Mouse (Mus musculus) kidney, adult 2 months (tissue): ENCODE measurements around the gene H2-T3. TPM values are rescaled to one million over a fixed set of nuclear protein-coding genes. Genes with fewer than 3 reads are reported as not detected.
"Not testable (repeated sequence)": the region's sequence is repeated elsewhere in the genome, so short reads cannot be mapped to it uniquely, and the experiment has no call there.

Source experiments
- DNase-seq: peaks from one replicate; pipeline ENCODE4 v3.0.0; 2021
- H3K27ac ChIP-seq: fragments of 200-500 bp; 2 replicates; pipeline ENCODE4 v1.5.1; 2012; ENCODE audit warnings: low read depth, low read length, control low read depth, inconsistent platforms; ENCODE audit not compliant: insufficient read depth
- H3K27me3 ChIP-seq: fragments of 200-500 bp; replicated peaks from 2 replicates; pipeline ENCODE4 v1.6.1; 2012; ENCODE audit warnings: mild to moderate bottlenecking, moderate library complexity, low read length, inconsistent platforms; ENCODE audit not compliant: control insufficient read depth, insufficient read depth
- H3K36me3 ChIP-seq: fragments of 200-500 bp; 2 replicates; pipeline ENCODE4 v1.6.1; 2012; ENCODE audit warnings: mild to moderate bottlenecking, moderate library complexity, low read length, inconsistent platforms; ENCODE audit not compliant: control insufficient read depth, insufficient read depth
- H3K4me1 ChIP-seq: fragments of 200-500 bp; 2 replicates; pipeline ENCODE4 v1.6.1; 2011; ENCODE audit warnings: low read length; ENCODE audit not compliant: control insufficient read depth, insufficient read depth
- H3K4me3 ChIP-seq: fragments of 200-500 bp; 2 replicates; pipeline ENCODE4 v1.5.1; 2011; ENCODE audit warnings: mild to moderate bottlenecking, low read depth, low read length, control low read depth; ENCODE audit not compliant: insufficient read depth
- CTCF ChIP-seq: fragments of 200-500 bp; conservative IDR thresholded peaks from 2 replicates; pipeline ENCODE4 v1.5.1; 2011; ENCODE audit warnings: low read depth, mild to moderate bottlenecking, control low read depth, low read length, moderate library complexity, mixed read lengths; ENCODE audit not compliant: insufficient read depth, insufficient read length
- POLR2A ChIP-seq: fragments of 200-500 bp; IDR thresholded peaks from one replicate; pipeline ENCODE4 v1.6.1; 2011; ENCODE audit warnings: low read depth, low read length, control low read depth
- WGBS: fragments of 180-500 bp; shearing (Covaris S2); methylation state at CpG from one replicate; pipeline ENCODE4 v1.1.7; 2018; 5-methylcytosine and 5-hydroxymethylcytosine counted together
- polyA plus RNA-seq: library from polyadenylated mRNA; depleted of rRNA; stranded (reverse); fragments of >200 nt; gene quantifications from 2 replicates; pipeline ENCODE4 v1.2.3, GENCODE M21; 2012; rRNA removed

H2-T3 gene
- polyA plus RNA-seq: not detected in 2 replicates

GRCm38 (mm10) chr17:36190169-36190507 is at the start of gene H2-T3:
Gene H2-T3, minus strand, starts transcription at chr17:36190287.
- WGBS: 68% methylated on average over 2 of the region's 2 CpGs
- H3K27ac ChIP-seq: no peak within 1 kb of the TSS
- TF ChIP-seq POLR2A (no peak), CTCF (no peak)
- no peak for DNase-seq
- H3K4me3 ChIP-seq: no peak within 1 kb of the TSS
- H3K27me3 ChIP-seq: no peaks in the 10 kb centered on the region
- H3K4me1 ChIP-seq: no peaks in the 10 kb centered on the region
- H3K36me3 ChIP-seq: no peaks in the 10 kb centered on the region

GRCm38 (mm10) chr17:36237321-36237921 is 47.3 kb upstream of the H2-T3 start:
- no peaks in the 10 kb centered on the region for H3K36me3 ChIP-seq
- no peaks in the 10 kb centered on the region for H3K4me1 ChIP-seq
- peak; percentile 15 for DNase-seq
- H3K4me3 ChIP-seq: peak overlapping the region; percentile 1; the same call in 1 of the 2 replicates
- 5% methylated on average over 27 of the region's 27 CpGs for WGBS
- H3K27me3 ChIP-seq: no peaks in the 10 kb centered on the region
- TF ChIP-seq CTCF: no peak
- no peak for TF ChIP-seq POLR2A
- no peak overlapping the region for H3K27ac ChIP-seq

- H3K36me3 ChIP-seq, H3K27me3 ChIP-seq, H3K27ac ChIP-seq, H3K4me1 ChIP-seq, H3K4me3 ChIP-seq: not testable (repeated sequence)
- peak; percentile 50 for DNase-seq
- WGBS: 13% methylated on average over 8 of the region's 9 CpGs
Measured at GRCm38 (mm10) chr17:36235300-36235699, 45.2 kb upstream of the H2-T3 start.

- 83% methylated on average over 5 of the region's 5 CpGs for WGBS
- Histone ChIP-seq H3K4me1 (no peaks in the 10 kb centered on the region), H3K4me3 (no peak overlapping the region), H3K27me3 (no peaks in the 10 kb centered on the region), H3K36me3 (no peaks in the 10 kb centered on the region), H3K27ac (no peak overlapping the region)
- no peak for DNase-seq
- TF ChIP-seq POLR2A: no peak
- no peak for TF ChIP-seq CTCF
Measured at GRCm38 (mm10) chr17:36233572-36233971, 43.5 kb upstream of the H2-T3 start.

- H3K36me3 ChIP-seq: no peaks in the 10 kb centered on the region
- no peak overlapping the region for H3K4me3 ChIP-seq
- no peaks in the 10 kb centered on the region for H3K27me3 ChIP-seq
- H3K27ac ChIP-seq: no peak overlapping the region
- no peaks in the 10 kb centered on the region for H3K4me1 ChIP-seq
- TF ChIP-seq POLR2A (no peak), CTCF (peak; percentile 62)
- peak; percentile 70 for DNase-seq
- WGBS: 14% methylated on average over 36 of the region's 36 CpGs
Measured at GRCm38 (mm10) chr17:36231318-36231717, 41.2 kb upstream of the H2-T3 start.

GRCm38 (mm10) chr17:36229046-36229445 is 39.0 kb upstream of the H2-T3 start:
- Histone ChIP-seq H3K27me3 (no peaks in the 10 kb centered on the region), H3K4me3 (no peak overlapping the region), H3K4me1 (no peaks in the 10 kb centered on the region), H3K27ac (no peak overlapping the region), H3K36me3 (no peaks in the 10 kb centered on the region)
- TF ChIP-seq CTCF (no peak), POLR2A (no peak)
- 11% methylated on average over 4 of the region's 5 CpGs for WGBS
- no peak for DNase-seq

- TF ChIP-seq POLR2A (no peak), CTCF (no peak; the same call in 1 of the 2 replicates)
- DNase-seq: peak; percentile 31
- Histone ChIP-seq H3K36me3 (no peaks in the 10 kb centered on the region), H3K4me3 (no peak overlapping the region), H3K27ac (no peak overlapping the region), H3K4me1 (no peaks in the 10 kb centered on the region), H3K27me3 (no peaks in the 10 kb centered on the region)
- WGBS: 12% methylated on average over 8 of the region's 8 CpGs
Measured at GRCm38 (mm10) chr17:36226921-36227320, 36.8 kb upstream of the H2-T3 start.
